Mouse (Mus musculus): Measurements from ENCODE around the gene Ptpro. TPM values are rescaled to one million over a fixed set of nuclear protein-coding genes. Genes with fewer than 3 reads are reported as not detected.

The Ptpro gene
- polyA plus RNA-seq, 1 experiment: 8.9 TPM

GRCm38 (mm10) chr6:137364681-137365080, 112.6 kb downstream of the Ptpro start:
- Histone ChIP-seq H3K4me3 (ENCODE audit: insufficient read depth, low read length) (no peak overlapping the region), H3K4me1 (ENCODE audit: control insufficient read depth, insufficient read depth, low read length) (no peaks in the 10 kb centered on the region), H3K27ac (ENCODE audit: insufficient read depth, low read length) (no peak overlapping the region)
- TF ChIP-seq CTCF (IDR thresholded peaks at IDR 0.05; ENCODE audit: extremely low read depth, insufficient read depth, low read length) (no peak), POLR2A (IDR thresholded peaks at IDR 0.05; ENCODE audit: extremely low read depth, insufficient read depth, low read length) (no peak)

- no peak overlapping the region for H3K27ac ChIP-seq (ENCODE audit: insufficient read depth, low read length)
- no peak overlapping the region for H3K4me3 ChIP-seq (ENCODE audit: insufficient read depth, low read length)
- no peaks in the 10 kb centered on the region for H3K4me1 ChIP-seq (ENCODE audit: control insufficient read depth, insufficient read depth, low read length)
- TF ChIP-seq CTCF (IDR thresholded peaks at IDR 0.05; ENCODE audit: extremely low read depth, insufficient read depth, low read length) (0 out of 2 replicates have a peak, but pooled peaks have one; percentile 19), POLR2A (IDR thresholded peaks at IDR 0.05; ENCODE audit: extremely low read depth, insufficient read depth, low read length) (no peak)
Observed at GRCm38 (mm10) chr6:137365637-137366036, 113.5 kb downstream of the Ptpro start.

GRCm38 (mm10) chr6:137370745-137371144, 118.6 kb downstream of the Ptpro start:
- Histone ChIP-seq H3K4me3 (ENCODE audit: insufficient read depth, low read length) (no peak overlapping the region), H3K4me1 (ENCODE audit: control insufficient read depth, insufficient read depth, low read length) (no peaks in the 10 kb centered on the region), H3K27ac (ENCODE audit: insufficient read depth, low read length) (no peak overlapping the region)
- TF ChIP-seq POLR2A (IDR thresholded peaks at IDR 0.05; ENCODE audit: extremely low read depth, insufficient read depth, low read length) (no peak), CTCF (IDR thresholded peaks at IDR 0.05; ENCODE audit: extremely low read depth, insufficient read depth, low read length) (no peak)

- Histone ChIP-seq H3K4me3 (ENCODE audit: insufficient read depth, low read length) (no peak overlapping the region), H3K27ac (ENCODE audit: insufficient read depth, low read length) (no peak overlapping the region), H3K4me1 (ENCODE audit: control insufficient read depth, insufficient read depth, low read length) (no peaks in the 10 kb centered on the region)
- TF ChIP-seq POLR2A (IDR thresholded peaks at IDR 0.05; ENCODE audit: extremely low read depth, insufficient read depth, low read length) (no peak), CTCF (IDR thresholded peaks at IDR 0.05; ENCODE audit: extremely low read depth, insufficient read depth, low read length) (no peak)
Observed at GRCm38 (mm10) chr6:137371455-137371854, 119.3 kb downstream of the Ptpro start.

GRCm38 (mm10) chr6:137373920-137374319, 121.8 kb downstream of the Ptpro start:
- TF ChIP-seq POLR2A (IDR thresholded peaks at IDR 0.05; ENCODE audit: extremely low read depth, insufficient read depth, low read length): no peak
- no peak for TF ChIP-seq CTCF (IDR thresholded peaks at IDR 0.05; ENCODE audit: extremely low read depth, insufficient read depth, low read length)
- Histone ChIP-seq H3K4me3 (ENCODE audit: insufficient read depth, low read length) (no peak overlapping the region), H3K4me1 (ENCODE audit: control insufficient read depth, insufficient read depth, low read length) (no peaks in the 10 kb centered on the region), H3K27ac (ENCODE audit: insufficient read depth, low read length) (no peak overlapping the region)

- TF ChIP-seq POLR2A (IDR thresholded peaks at IDR 0.05; ENCODE audit: extremely low read depth, insufficient read depth, low read length) (no peak), CTCF (IDR thresholded peaks at IDR 0.05; ENCODE audit: extremely low read depth, insufficient read depth, low read length) (no peak)
- H3K4me3 ChIP-seq (ENCODE audit: insufficient read depth, low read length): no peak overlapping the region
- H3K27ac ChIP-seq (ENCODE audit: insufficient read depth, low read length): no peak overlapping the region
- no peaks in the 10 kb centered on the region for H3K4me1 ChIP-seq (ENCODE audit: control insufficient read depth, insufficient read depth, low read length)
Observed at GRCm38 (mm10) chr6:137382546-137382945, 130.4 kb downstream of the Ptpro start.

- no peak for TF ChIP-seq CTCF (IDR thresholded peaks at IDR 0.05; ENCODE audit: extremely low read depth, insufficient read depth, low read length)
- no peak for TF ChIP-seq POLR2A (IDR thresholded peaks at IDR 0.05; ENCODE audit: extremely low read depth, insufficient read depth, low read length)
- H3K4me3 ChIP-seq (ENCODE audit: insufficient read depth, low read length): no peak overlapping the region
- H3K4me1 ChIP-seq (ENCODE audit: control insufficient read depth, insufficient read depth, low read length): no peaks in the 10 kb centered on the region
- H3K27ac ChIP-seq (ENCODE audit: insufficient read depth, low read length): no peak overlapping the region
Observed at GRCm38 (mm10) chr6:137386344-137386743, 134.2 kb downstream of the Ptpro start.

GRCm38 (mm10) chr6:137386935-137387334, 134.8 kb downstream of the Ptpro start:
- Histone ChIP-seq H3K27ac (ENCODE audit: insufficient read depth, low read length) (no peak overlapping the region), H3K4me1 (ENCODE audit: control insufficient read depth, insufficient read depth, low read length) (no peaks in the 10 kb centered on the region), H3K4me3 (ENCODE audit: insufficient read depth, low read length) (no peak overlapping the region)
- TF ChIP-seq POLR2A (IDR thresholded peaks at IDR 0.05; ENCODE audit: extremely low read depth, insufficient read depth, low read length) (no peak), CTCF (IDR thresholded peaks at IDR 0.05; ENCODE audit: extremely low read depth, insufficient read depth, low read length) (no peak)

GRCm38 (mm10) chr6:137395075-137395474, 143.0 kb downstream of the Ptpro start:
- no peak overlapping the region for H3K27ac ChIP-seq (ENCODE audit: insufficient read depth, low read length)
- H3K4me3 ChIP-seq (ENCODE audit: insufficient read depth, low read length): no peak overlapping the region
- H3K4me1 ChIP-seq (ENCODE audit: control insufficient read depth, insufficient read depth, low read length): no peaks in the 10 kb centered on the region
- TF ChIP-seq POLR2A (IDR thresholded peaks at IDR 0.05; ENCODE audit: extremely low read depth, insufficient read depth, low read length): no peak
- no peak for TF ChIP-seq CTCF (IDR thresholded peaks at IDR 0.05; ENCODE audit: extremely low read depth, insufficient read depth, low read length)

GRCm38 (mm10) chr6:137396106-137396793, 144.1 kb downstream of the Ptpro start:
- Histone ChIP-seq H3K27ac (ENCODE audit: insufficient read depth, low read length) (no peak overlapping the region), H3K4me1 (ENCODE audit: control insufficient read depth, insufficient read depth, low read length) (no peaks in the 10 kb centered on the region), H3K4me3 (ENCODE audit: insufficient read depth, low read length) (no peak overlapping the region)
- TF ChIP-seq CTCF (IDR thresholded peaks at IDR 0.05; ENCODE audit: extremely low read depth, insufficient read depth, low read length) (peak; percentile 38), POLR2A (IDR thresholded peaks at IDR 0.05; ENCODE audit: extremely low read depth, insufficient read depth, low read length) (no peak)

All from cortical plate, adult 2 months (tissue).